Mouse (Mus musculus) 3T3-L1 (cell line): ENCODE results near the gene Osm.

Source experiments
- DNase-seq: peaks from one replicate; pipeline ENCODE4 v3.0.0-alpha.2; 2015; ENCODE audit warnings: low read depth, low spot score

Gene Osm

GRCm38 (mm10) chr11:4235665-4236545 lies at the start of gene Osm:
Osm (plus strand) TSS chr11:4236420.
- DNase-seq: no peak

GRCm38 (mm10) chr11:4186486-4187317 lies 49.5 kb upstream of the Osm start, which contains the start of gene Tbc1d10a:
Tbc1d10a (plus strand) TSS chr11:4186789.
- peak; percentile 95 for DNase-seq

- DNase-seq: no peak
Observed at GRCm38 (mm10) chr11:4187318-4187700, 48.9 kb upstream of the Osm start.

GRCm38 (mm10) chr11:4189182-4189581 lies 47.0 kb upstream of the Osm start:
- no peak for DNase-seq

GRCm38 (mm10) chr11:4190677-4191076 lies 45.5 kb upstream of the Osm start:
- peak; percentile 92 for DNase-seq

GRCm38 (mm10) chr11:4192757-4193156 lies 43.5 kb upstream of the Osm start:
- no peak for DNase-seq

GRCm38 (mm10) chr11:4193420-4193819 lies 42.8 kb upstream of the Osm start:
- no peak for DNase-seq

GRCm38 (mm10) chr11:4195597-4196031 lies 40.6 kb upstream of the Osm start:
- peak; percentile 69 for DNase-seq

- DNase-seq: no peak
Observed at GRCm38 (mm10) chr11:4196636-4197035, 39.6 kb upstream of the Osm start.

GRCm38 (mm10) chr11:4197691-4198090 lies 38.5 kb upstream of the Osm start:
- peak; percentile 57 for DNase-seq

GRCm38 (mm10) chr11:4201981-4202700 lies 34.1 kb upstream of the Osm start:
- no peak for DNase-seq

GRCm38 (mm10) chr11:4202995-4203704 lies 33.1 kb upstream of the Osm start:
- DNase-seq: no peak

GRCm38 (mm10) chr11:4203705-4204074 lies 32.5 kb upstream of the Osm start:
- no peak for DNase-seq

- no peak for DNase-seq
Observed at GRCm38 (mm10) chr11:4205097-4205655, 31.0 kb upstream of the Osm start.

- DNase-seq: peak; percentile 73
Observed at GRCm38 (mm10) chr11:4205951-4206350, 30.3 kb upstream of the Osm start.

- DNase-seq: no peak
Observed at GRCm38 (mm10) chr11:4206563-4206962, 29.7 kb upstream of the Osm start.

- DNase-seq: no peak
Observed at GRCm38 (mm10) chr11:4207655-4208054, 28.6 kb upstream of the Osm start.

- peak; percentile 60 for DNase-seq
Observed at GRCm38 (mm10) chr11:4209556-4209955, 26.7 kb upstream of the Osm start.

- DNase-seq: peak; percentile 51
Observed at GRCm38 (mm10) chr11:4210786-4211185, 25.4 kb upstream of the Osm start.

- no peak for DNase-seq
Observed at GRCm38 (mm10) chr11:4213107-4213506, 23.1 kb upstream of the Osm start.

GRCm38 (mm10) chr11:4214572-4214971 lies 21.6 kb upstream of the Osm start:
- no peak for DNase-seq
